Mouse (Mus musculus) CD8-positive naive resting alpha-beta T cell, adult 2 months (primary cell): ENCODE data around the gene Tesc.

Experiments
- DNase-seq, 2 experiments: peaks; one replicate each; pipeline ENCODE4 v3.0.0; 2022; ENCODE audit warnings: low read depth in 2 of 2, low spot score in 2 of 2

The Tesc gene

GRCm38 (mm10) chr5:118027698-118028190 is at the start of gene Tesc:
TSS of gene Tesc (plus strand) at chr5:118027743.
- DNase-seq, result peak in 1 of 2 experiments; percentile 20

- no peak for DNase-seq
Observed at GRCm38 (mm10) chr5:117978159-117978697, 49.3 kb upstream of the Tesc start.

- DNase-seq, result no peak
Observed at GRCm38 (mm10) chr5:117979082-117979481, 48.5 kb upstream of the Tesc start.

- no peak for DNase-seq
Observed at GRCm38 (mm10) chr5:117980921-117981320, 46.6 kb upstream of the Tesc start.

- no peak for DNase-seq
Observed at GRCm38 (mm10) chr5:117981943-117982342, 45.6 kb upstream of the Tesc start.

- no peak for DNase-seq
Observed at GRCm38 (mm10) chr5:117986327-117986726, 41.2 kb upstream of the Tesc start.

GRCm38 (mm10) chr5:117987891-117988290 is 39.7 kb upstream of the Tesc start:
- DNase-seq, result no peak

- DNase-seq, result no peak
Observed at GRCm38 (mm10) chr5:117988367-117988766, 39.2 kb upstream of the Tesc start.

- no peak for DNase-seq
Observed at GRCm38 (mm10) chr5:117989773-117990172, 37.8 kb upstream of the Tesc start.

GRCm38 (mm10) chr5:117990957-117991356 is 36.6 kb upstream of the Tesc start:
- DNase-seq, result no peak

- DNase-seq, result no peak
Observed at GRCm38 (mm10) chr5:117993550-117993949, 34.0 kb upstream of the Tesc start.

GRCm38 (mm10) chr5:117995372-117995901 is 32.1 kb upstream of the Tesc start:
- DNase-seq, result no peak

- no peak for DNase-seq
Observed at GRCm38 (mm10) chr5:117995911-117996310, 31.6 kb upstream of the Tesc start.

GRCm38 (mm10) chr5:117996581-117996980 is 31.0 kb upstream of the Tesc start:
- DNase-seq, result no peak

GRCm38 (mm10) chr5:117997434-117997970 is 30.0 kb upstream of the Tesc start:
- DNase-seq, result no peak

- DNase-seq, result no peak
Observed at GRCm38 (mm10) chr5:117999061-117999460, 28.5 kb upstream of the Tesc start.

GRCm38 (mm10) chr5:117999584-117999983 is 28.0 kb upstream of the Tesc start:
- no peak for DNase-seq

GRCm38 (mm10) chr5:118002059-118002458 is 25.5 kb upstream of the Tesc start:
- DNase-seq, result peak; percentile 44 to 65

- peak; percentile 48 to 66 for DNase-seq
Observed at GRCm38 (mm10) chr5:118004619-118005018, 22.9 kb upstream of the Tesc start.

GRCm38 (mm10) chr5:118005728-118006127 is 21.8 kb upstream of the Tesc start:
- no peak for DNase-seq

- no peak for DNase-seq
Observed at GRCm38 (mm10) chr5:118008344-118008743, 19.2 kb upstream of the Tesc start.

GRCm38 (mm10) chr5:118010872-118011271 is 16.7 kb upstream of the Tesc start:
- DNase-seq, result no peak

- DNase-seq, result no peak
Observed at GRCm38 (mm10) chr5:118011796-118012195, 15.7 kb upstream of the Tesc start.
